In genomic region chr1:177258034-177258342, GRCm38 (mm10) we compare ENCODE assay signal across 8 mouse cellular contexts. TPM values are rescaled to one million over a fixed set of nuclear protein-coding genes. Genes with fewer than 3 reads are reported as not detected.
DNase-seq lines count a peak whose midpoint lies in the region; ATAC-seq and TF ChIP-seq lines count a peak whose summit lies in the region.

Gene Akt3 (minus strand): TSS chr1:177258203.

- peak within 1 kb of the TSS; percentile 95 for H3K4me2 ChIP-seq in kidney, embryonic 15.5 days
- H3K4me2 ChIP-seq in liver, embryonic 12.5 days, result peak within 1 kb of the TSS; percentile 100

- DNase-seq in kidney, adult 11 months, result no peak
- peak; percentile 56 for DNase-seq in MN1 (ENCODE audit: low spot score)
- no peak for DNase-seq in forebrain, embryonic 10.5 days (ENCODE audit: extremely low spot score, low spot score)
- no peak for DNase-seq in hindbrain, embryonic 10.5 days (ENCODE audit: low spot score)
- DNase-seq in frontal cortex, postnatal 25 days (ENCODE audit: low spot score in 2 of 2), result no peak

- peaks cover 11% of the 10 kb centered on the region for H3K4me1 ChIP-seq in kidney, embryonic 15.5 days
- peaks cover 34% of the 10 kb centered on the region for H3K4me1 ChIP-seq in forebrain, embryonic 10.5 days
- peaks cover 34% of the 10 kb centered on the region for H3K4me1 ChIP-seq in hindbrain, embryonic 10.5 days (replicated peaks)
- H3K4me1 ChIP-seq in liver, embryonic 12.5 days, result peaks cover 25% of the 10 kb centered on the region
- H3K4me1 ChIP-seq in olfactory bulb, adult 2 months (ENCODE audit: control insufficient read depth, insufficient read depth, low read length), result peaks cover 4% of the 10 kb centered on the region; the same call in 1 of the 2 replicates

- TF ChIP-seq POLR2A in olfactory bulb, adult 2 months (IDR thresholded peaks at IDR 0.05; ENCODE audit: insufficient read depth, low read depth, low read length), result no peak

- H3K4me3 ChIP-seq in kidney, embryonic 15.5 days (replicated peaks), result peak within 1 kb of the TSS; percentile 90
- peak within 1 kb of the TSS; percentile 99 for H3K4me3 ChIP-seq in forebrain, embryonic 10.5 days
- H3K4me3 ChIP-seq in hindbrain, embryonic 10.5 days, result peak within 1 kb of the TSS; percentile 99
- peak within 1 kb of the TSS; percentile 87 for H3K4me3 ChIP-seq in liver, embryonic 12.5 days
- H3K4me3 ChIP-seq in olfactory bulb, adult 2 months (ENCODE audit: insufficient read depth, low read depth, low read length), result peak within 1 kb of the TSS; percentile 85

- no peaks in the 10 kb centered on the region for H3K27me3 ChIP-seq in kidney, embryonic 15.5 days
- H3K27me3 ChIP-seq in forebrain, embryonic 10.5 days (ENCODE audit: poor library complexity, severe bottlenecking), result peaks cover 13% of the 10 kb centered on the region
- peaks cover 9% of the 10 kb centered on the region; the same call in 1 of the 2 replicates for H3K27me3 ChIP-seq in hindbrain, embryonic 10.5 days (ENCODE audit: insufficient read depth, poor library complexity, severe bottlenecking)
- H3K27me3 ChIP-seq in liver, embryonic 12.5 days (replicated peaks), result peaks cover 20% of the 10 kb centered on the region

- 5% methylated on average over 8 of the region's 32 CpGs for WGBS in kidney, embryonic 15.5 days
- WGBS in forebrain, embryonic 10.5 days, result 0% methylated on average over 10 of the region's 32 CpGs
- 0% methylated on average over 8 of the region's 32 CpGs for WGBS in hindbrain, embryonic 10.5 days
- 0% methylated on average over 12 of the region's 32 CpGs for WGBS in liver, embryonic 12.5 days (ENCODE audit: insufficient replicate concordance)
- 0% methylated on average over 9 of the region's 32 CpGs for WGBS in olfactory bulb, adult 2 months

- H3K9me3 ChIP-seq in kidney, embryonic 15.5 days (replicated peaks), result no peaks in the 10 kb centered on the region
- H3K9me3 ChIP-seq in forebrain, embryonic 10.5 days, result no peaks in the 10 kb centered on the region
- H3K9me3 ChIP-seq in hindbrain, embryonic 10.5 days, result no peaks in the 10 kb centered on the region
- H3K9me3 ChIP-seq in liver, embryonic 12.5 days (replicated peaks), result no peaks in the 10 kb centered on the region

- peak within 1 kb of the TSS; percentile 87 for H3K9ac ChIP-seq in kidney, embryonic 15.5 days
- H3K9ac ChIP-seq in liver, embryonic 12.5 days, result peak within 1 kb of the TSS; percentile 89

- no peaks in the 10 kb centered on the region for H3K36me3 ChIP-seq in kidney, embryonic 15.5 days
- no peaks in the 10 kb centered on the region for H3K36me3 ChIP-seq in forebrain, embryonic 10.5 days (replicated peaks)
- no peaks in the 10 kb centered on the region for H3K36me3 ChIP-seq in hindbrain, embryonic 10.5 days
- no peaks in the 10 kb centered on the region for H3K36me3 ChIP-seq in liver, embryonic 12.5 days

- no peak for TF ChIP-seq CTCF in olfactory bulb, adult 2 months (IDR thresholded peaks at IDR 0.05; ENCODE audit: insufficient read depth, low read depth, low read length)

- H3K27ac ChIP-seq in kidney, embryonic 15.5 days, result peak within 1 kb of the TSS; percentile 98
- H3K27ac ChIP-seq in forebrain, embryonic 10.5 days, result peak within 1 kb of the TSS; percentile 100
- H3K27ac ChIP-seq in hindbrain, embryonic 10.5 days, result peak within 1 kb of the TSS; percentile 100
- peak within 1 kb of the TSS; percentile 85 for H3K27ac ChIP-seq in liver, embryonic 12.5 days
- H3K27ac ChIP-seq in olfactory bulb, adult 2 months (ENCODE audit: insufficient read depth, low read depth, low read length), result peak within 1 kb of the TSS; percentile 73

- ATAC-seq in kidney, embryonic 15.5 days (replicated peaks; ENCODE audit: low FRiP score), result peak; percentile 57
- ATAC-seq in liver, embryonic 12.5 days, result peak; percentile 40

RNA-seq across cellular contexts. Expression of gene Akt3, which starts in this region (rescaled TPM):
- 4.6 and 4.9 TPM in 2 replicates for polyA plus RNA-seq in kidney, embryonic 15.5 days (2015; fragmentation: Nextera tagmentation; extraction: Ambion mirVana)
- polyA plus RNA-seq in forebrain, embryonic 10.5 days (2016; fragmentation: Nextera tagmentation; extraction: Ambion mirVana), result 11.4 TPM in 2 replicates
- polyA plus RNA-seq in hindbrain, embryonic 10.5 days (2016; fragmentation: Nextera tagmentation; extraction: Ambion mirVana), result 14.6 and 19.3 TPM in 2 replicates
- 1.4 and 1.7 TPM in 2 replicates for polyA plus RNA-seq in liver, embryonic 12.5 days (2016; fragmentation: Nextera tagmentation; extraction: Ambion mirVana)
- polyA plus RNA-seq in olfactory bulb, adult 2 months (2012; ENCODE audit: insufficient read depth, insufficient read length, low replicate concordance, missing spikeins), result 195 and 204 TPM in 2 replicates
